Mouse (Mus musculus): ENCODE results near the gene Abcg4. TPM values are rescaled to one million over a fixed set of nuclear protein-coding genes. Genes with fewer than 3 reads are reported as not detected.

Gene Abcg4
- total and polyA plus RNA-seq, 3 experiments, result 0.23 to 1.1 (median 0.72) TPM

GRCm38 (mm10) chr9:44320799-44321133, 32.4 kb upstream of the Abcg4 start:
- Histone ChIP-seq H3K4me1 (ENCODE audit: control insufficient read depth in 1 of 2, insufficient read depth in 2 of 2) (peaks cover 7 to 42% of the 10 kb centered on the region in 2 experiments; a peak in 3 of 4 replicates), H3K9me3 (replicated peaks; ENCODE audit: low read length) (no peaks in the 10 kb centered on the region), H3K27ac (ENCODE audit: insufficient read depth, low read depth) (no peak overlapping the region), H3K9ac (ENCODE audit: insufficient read depth, low read depth) (peak overlapping the region; percentile 23; the same call in 1 of the 2 replicates), H3K4me3 (replicated peaks in 1 of 3; ENCODE audit: low read depth in 2 of 3, low read length in 2 of 3, poor library complexity in 1 of 3) (peak overlapping the region in 1 of 3 experiments; percentile 18), H3K27me3 (replicated peaks) (peaks cover 4% of the 10 kb centered on the region), H3K79me2 (replicated peaks; ENCODE audit: control insufficient read depth, extremely low read depth, insufficient read depth, poor library complexity, severe bottlenecking) (no peaks in the 10 kb centered on the region), H3K4me2 (ENCODE audit: insufficient read depth, low read depth, poor library complexity, severe bottlenecking) (peak overlapping the region; percentile 82), H3K36me3 (replicated peaks in 1 of 2; ENCODE audit: control insufficient read depth in 1 of 2, insufficient read depth in 1 of 2, low read length in 1 of 2) (peaks cover 11 to 17% of the 10 kb centered on the region in 2 experiments)
- dilution Hi-C loops (cut with MboI; ENCODE audit: extremely low pct_ligation_motif_present, extremely low pct_unique_long_range_greater_than_20kb, low sequenced_read_pairs) (no loop called here), in situ Hi-C loops (cut with MboI; ENCODE audit: low pct_ligation_motif_present, low pct_unique_long_range_greater_than_20kb, low sequenced_read_pairs) (no loop called here)
- DNase-seq (ENCODE audit: extremely low read depth), result no peak
- TF ChIP-seq MXI1 (IDR thresholded peaks at IDR 0.05; ENCODE audit: low read depth, low read length), result no peak
- no peak for TF ChIP-seq USF2 (conservative IDR thresholded peaks at IDR 0.05; ENCODE audit: low read depth, low read length)
- TF ChIP-seq ZKSCAN1 (IDR thresholded peaks at IDR 0.05; ENCODE audit: borderline replicate concordance, low read depth, low read length), result no peak
- TF ChIP-seq POLR2A (IDR thresholded peaks at IDR 0.05; ENCODE audit: low read depth, low read length), result no peak
- no peak for TF ChIP-seq ZNF384 (IDR thresholded peaks at IDR 0.05; ENCODE audit: low read depth, low read length)
- TF ChIP-seq ELF1 (IDR thresholded peaks at IDR 0.05; ENCODE audit: low read depth, low read length), result no peak
- no peak for TF ChIP-seq MAZ (IDR thresholded peaks at IDR 0.05; ENCODE audit: low read depth, low read length)
- no peak for TF ChIP-seq NELFE (IDR thresholded peaks at IDR 0.05; ENCODE audit: low read depth, low read length)
- no peak for TF ChIP-seq CHD2 (IDR thresholded peaks at IDR 0.05; ENCODE audit: low read length)
- no peak for TF ChIP-seq ZMIZ1 (IDR thresholded peaks at IDR 0.05; ENCODE audit: low read depth, low read length)
- no peak for TF ChIP-seq PAX5 (IDR thresholded peaks at IDR 0.05; ENCODE audit: low read length)
- no peak for TF ChIP-seq MAFK (IDR thresholded peaks at IDR 0.05; ENCODE audit: insufficient replicate concordance, low read length)
- no peak for TF ChIP-seq MYC (IDR thresholded peaks at IDR 0.05; ENCODE audit: low read depth, low read length)
- TF ChIP-seq ZC3H11A (IDR thresholded peaks at IDR 0.05; ENCODE audit: low read depth, low read length), result no peak
- TF ChIP-seq MEF2A (IDR thresholded peaks at IDR 0.05; ENCODE audit: borderline replicate concordance, low read depth, low read length), result no peak
- no peak for TF ChIP-seq TCF12 (IDR thresholded peaks at IDR 0.05; ENCODE audit: low read depth, low read length)
- no peak for TF ChIP-seq EP300 (IDR thresholded peaks at IDR 0.05; ENCODE audit: low read length)
- no peak for TF ChIP-seq JUND (conservative IDR thresholded peaks at IDR 0.05; ENCODE audit: low read depth, low read length)
- TF ChIP-seq CHD1 (IDR thresholded peaks at IDR 0.05; ENCODE audit: low read depth, low read length), result no peak
- TF ChIP-seq GABPA (IDR thresholded peaks at IDR 0.05; ENCODE audit: insufficient replicate concordance, low read depth, low read length), result no peak

- peaks cover 7 to 39% of the 10 kb centered on the region in 2 experiments; a peak in 3 of 4 replicates for H3K4me1 ChIP-seq (ENCODE audit: control insufficient read depth in 1 of 2, insufficient read depth in 2 of 2)
- in situ Hi-C loops (cut with MboI; ENCODE audit: low pct_ligation_motif_present, low pct_unique_long_range_greater_than_20kb, low sequenced_read_pairs) (no loop called here), dilution Hi-C loops (cut with MboI; ENCODE audit: extremely low pct_ligation_motif_present, extremely low pct_unique_long_range_greater_than_20kb, low sequenced_read_pairs) (no loop called here)
- DNase-seq (ENCODE audit: extremely low read depth), result peak; percentile 90
- peaks cover 4% of the 10 kb centered on the region for H3K27me3 ChIP-seq (replicated peaks)
- peak within 1 kb of the TSS; percentile 85 for H3K4me2 ChIP-seq (ENCODE audit: insufficient read depth, low read depth, poor library complexity, severe bottlenecking)
- no peak within 1 kb of the TSS for H3K27ac ChIP-seq (ENCODE audit: insufficient read depth, low read depth)
- H3K4me3 ChIP-seq (replicated peaks in 1 of 3; ENCODE audit: low read depth in 2 of 3, low read length in 2 of 3, poor library complexity in 1 of 3), result peak within 1 kb of the TSS; percentile 77 to 87 (median 85)
- no peaks in the 10 kb centered on the region for H3K79me2 ChIP-seq (replicated peaks; ENCODE audit: control insufficient read depth, extremely low read depth, insufficient read depth, poor library complexity, severe bottlenecking)
- H3K9ac ChIP-seq (ENCODE audit: insufficient read depth, low read depth), result peak within 1 kb of the TSS; percentile 80
- H3K9me3 ChIP-seq (replicated peaks; ENCODE audit: low read length), result no peaks in the 10 kb centered on the region
- H3K36me3 ChIP-seq (replicated peaks in 1 of 2; ENCODE audit: control insufficient read depth in 1 of 2, insufficient read depth in 1 of 2, low read length in 1 of 2), result peaks cover 17 to 23% of the 10 kb centered on the region in 2 experiments
- TF ChIP-seq RAD21 (IDR thresholded peaks at IDR 0.05; ENCODE audit: low read depth, low read length) (no peak), EP300 (IDR thresholded peaks at IDR 0.05; ENCODE audit: low read length) (peak; percentile 38; the same call in 1 of the 2 replicates), SIN3A (IDR thresholded peaks at IDR 0.05; ENCODE audit: low read length) (peak; percentile 63; the same call in 1 of the 2 replicates), CHD1 (IDR thresholded peaks at IDR 0.05; ENCODE audit: low read depth, low read length) (no peak), JUN (IDR thresholded peaks at IDR 0.05; ENCODE audit: insufficient read depth, low read depth, low read length) (no peak), MAZ (IDR thresholded peaks at IDR 0.05; ENCODE audit: low read depth, low read length) (peak; percentile 78), TCF12 (IDR thresholded peaks at IDR 0.05; ENCODE audit: low read depth, low read length) (peak; percentile 53; the same call in 1 of the 2 replicates), ZKSCAN1 (IDR thresholded peaks at IDR 0.05; ENCODE audit: borderline replicate concordance, low read depth, low read length) (no peak), NELFE (IDR thresholded peaks at IDR 0.05; ENCODE audit: low read depth, low read length) (no peak; the same call in none of the 2 replicates), ZMIZ1 (IDR thresholded peaks at IDR 0.05; ENCODE audit: low read depth, low read length) (0 out of 2 replicates have a peak, but pooled peaks have one; percentile 51), MYC (IDR thresholded peaks at IDR 0.05; ENCODE audit: low read depth, low read length) (no peak), USF2 (conservative IDR thresholded peaks at IDR 0.05; ENCODE audit: low read depth, low read length) (no peak), HCFC1 (IDR thresholded peaks at IDR 0.05; ENCODE audit: low read depth, low read length) (peak; percentile 61), CTCF (conservative IDR thresholded peaks at IDR 0.05 in 1 of 2, IDR thresholded peaks at IDR 0.05 in 1 of 2; ENCODE audit: low read depth in 2 of 2, low read length in 2 of 2) (no peak), SMC3 (IDR thresholded peaks at IDR 0.05; ENCODE audit: low read depth, low read length) (no peak), MAFK (IDR thresholded peaks at IDR 0.05; ENCODE audit: insufficient replicate concordance, low read length) (no peak), KAT2A (IDR thresholded peaks at IDR 0.05; ENCODE audit: insufficient replicate concordance, low read length) (no peak), POLR2AphosphoS2 (IDR thresholded peaks at IDR 0.05; ENCODE audit: low read depth, low read length) (no peak), ZC3H11A (IDR thresholded peaks at IDR 0.05; ENCODE audit: low read depth, low read length) (no peak), CHD2 (IDR thresholded peaks at IDR 0.05; ENCODE audit: low read length) (peak; percentile 74)
Observed at GRCm38 (mm10) chr9:44319887-44320798, 31.7 kb upstream of the Abcg4 start, which contains the start of gene C2cd2l. C2cd2l (minus strand) TSS chr9:44320285.

Data from CH12.LX (cell line).